Mouse (Mus musculus): Measurements from ENCODE around the gene Gm21149. TPM values are rescaled to one million over a fixed set of nuclear protein-coding genes. Genes with fewer than 3 reads are reported as not detected.
"Not testable (repeated sequence)": the region's sequence is repeated elsewhere in the genome, so short reads cannot be mapped to it uniquely, and the experiment has no call there.

Gm21149 gene
- not detected in 2 replicates for polyA plus RNA-seq (2015; fragmentation: Nextera tagmentation; extraction: Ambion mirVana)

GRCm38 (mm10) chr5:15476423-15476822 lies at the start of gene Gm21149:
Gene Gm21149 (minus strand): TSS chr5:15476523.
- not testable (repeated sequence) for H3K9ac ChIP-seq (replicated peaks); H3K4me1 ChIP-seq (ENCODE audit: insufficient read depth); H3K27me3 ChIP-seq (ENCODE audit: insufficient read depth, low read length); H3K9me3 ChIP-seq (ENCODE audit: low read length); H3K36me3 ChIP-seq (replicated peaks; ENCODE audit: insufficient read depth, low read length); H3K4me2 ChIP-seq (ENCODE audit: low read depth, low read length); ATAC-seq; H3K27ac ChIP-seq (ENCODE audit: low read depth); DNase-seq; H3K4me3 ChIP-seq (ENCODE audit: low read depth, low read length)
- WGBS (ENCODE audit: insufficient replicate concordance): 43% methylated on average over 1 of the region's 1 CpGs

DNA sequence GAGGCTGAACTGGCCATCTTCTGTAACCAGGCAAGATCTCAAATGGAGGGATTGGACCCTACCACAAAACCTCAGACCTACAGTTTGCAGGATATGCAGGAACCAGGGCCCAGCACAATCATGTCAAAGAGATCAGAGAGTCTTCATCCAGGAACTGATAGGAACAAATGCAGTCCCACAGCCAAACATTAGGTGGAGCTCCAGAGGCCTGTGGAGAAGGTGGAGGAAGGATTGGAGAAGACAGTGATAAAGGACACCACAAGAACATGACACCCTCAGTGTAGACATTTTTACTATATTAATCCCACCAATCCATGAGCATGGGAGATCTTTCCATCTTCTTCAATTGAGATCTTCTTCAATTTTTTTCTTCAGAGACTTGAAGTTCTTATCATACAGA lies 46.1 kb upstream of the Gm21149 start:
- H3K4me1 ChIP-seq (ENCODE audit: insufficient read depth); H3K36me3 ChIP-seq (replicated peaks; ENCODE audit: insufficient read depth, low read length); H3K27me3 ChIP-seq (ENCODE audit: insufficient read depth, low read length); H3K4me3 ChIP-seq (ENCODE audit: low read depth, low read length); H3K4me2 ChIP-seq (ENCODE audit: low read depth, low read length); H3K9ac ChIP-seq (replicated peaks); H3K9me3 ChIP-seq (ENCODE audit: low read length); ATAC-seq; DNase-seq; H3K27ac ChIP-seq (ENCODE audit: low read depth): not testable (repeated sequence)
- peak; percentile 36 for TF ChIP-seq CTCF (IDR thresholded peaks at IDR 0.05; ENCODE audit: low read depth)

GRCm38 (mm10) chr5:15522028-15522427 lies 45.7 kb upstream of the Gm21149 start:
- H3K27ac ChIP-seq (ENCODE audit: low read depth); H3K4me3 ChIP-seq (ENCODE audit: low read depth, low read length); H3K9me3 ChIP-seq (ENCODE audit: low read length); ATAC-seq; H3K9ac ChIP-seq (replicated peaks); H3K36me3 ChIP-seq (replicated peaks; ENCODE audit: insufficient read depth, low read length); H3K4me1 ChIP-seq (ENCODE audit: insufficient read depth); H3K4me2 ChIP-seq (ENCODE audit: low read depth, low read length); H3K27me3 ChIP-seq (ENCODE audit: insufficient read depth, low read length): not testable (repeated sequence)
- 24% methylated on average over 2 of the region's 2 CpGs for WGBS (ENCODE audit: insufficient replicate concordance)
- DNase-seq: peak; percentile 34

GRCm38 (mm10) chr5:15520418-15520817 lies 44.1 kb upstream of the Gm21149 start:
- WGBS (ENCODE audit: insufficient replicate concordance): 20% methylated on average over 5 of the region's 5 CpGs
- not testable (repeated sequence) for H3K36me3 ChIP-seq (replicated peaks; ENCODE audit: insufficient read depth, low read length); H3K4me2 ChIP-seq (ENCODE audit: low read depth, low read length); H3K4me1 ChIP-seq (ENCODE audit: insufficient read depth); H3K9ac ChIP-seq (replicated peaks); H3K4me3 ChIP-seq (ENCODE audit: low read depth, low read length); H3K9me3 ChIP-seq (ENCODE audit: low read length); H3K27ac ChIP-seq (ENCODE audit: low read depth); DNase-seq; ATAC-seq; H3K27me3 ChIP-seq (ENCODE audit: insufficient read depth, low read length)
- peak; percentile 26; the same call in 1 of the 2 replicates for TF ChIP-seq CTCF (IDR thresholded peaks at IDR 0.05; ENCODE audit: low read depth)

DNA sequence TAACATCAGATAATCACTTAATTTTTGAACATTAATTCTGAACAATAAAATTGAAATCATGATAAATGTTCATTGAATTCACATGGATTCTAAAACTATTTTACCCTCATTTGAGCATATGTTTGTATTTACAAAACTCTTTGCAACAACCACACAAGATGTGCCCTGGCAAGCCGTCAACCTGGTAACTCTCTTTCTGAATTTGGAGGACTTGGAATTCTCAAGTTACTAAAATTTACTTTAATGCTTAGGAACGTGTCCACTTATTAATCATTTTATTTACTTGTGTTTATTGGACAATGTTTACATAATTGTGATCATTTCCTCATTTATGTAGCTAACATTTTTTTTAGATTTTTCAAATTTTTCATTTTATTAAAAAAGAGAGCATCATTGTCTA lies 40.8 kb upstream of the Gm21149 start:
- not testable (repeated sequence) for H3K9ac ChIP-seq (replicated peaks); H3K27me3 ChIP-seq (ENCODE audit: insufficient read depth, low read length); H3K36me3 ChIP-seq (replicated peaks; ENCODE audit: insufficient read depth, low read length); H3K4me3 ChIP-seq (ENCODE audit: low read depth, low read length); DNase-seq; H3K4me1 ChIP-seq (ENCODE audit: insufficient read depth); H3K4me2 ChIP-seq (ENCODE audit: low read depth, low read length); H3K27ac ChIP-seq (ENCODE audit: low read depth); H3K9me3 ChIP-seq (ENCODE audit: low read length); ATAC-seq
- WGBS (ENCODE audit: insufficient replicate concordance): 63% methylated on average over 2 of the region's 2 CpGs

DNA sequence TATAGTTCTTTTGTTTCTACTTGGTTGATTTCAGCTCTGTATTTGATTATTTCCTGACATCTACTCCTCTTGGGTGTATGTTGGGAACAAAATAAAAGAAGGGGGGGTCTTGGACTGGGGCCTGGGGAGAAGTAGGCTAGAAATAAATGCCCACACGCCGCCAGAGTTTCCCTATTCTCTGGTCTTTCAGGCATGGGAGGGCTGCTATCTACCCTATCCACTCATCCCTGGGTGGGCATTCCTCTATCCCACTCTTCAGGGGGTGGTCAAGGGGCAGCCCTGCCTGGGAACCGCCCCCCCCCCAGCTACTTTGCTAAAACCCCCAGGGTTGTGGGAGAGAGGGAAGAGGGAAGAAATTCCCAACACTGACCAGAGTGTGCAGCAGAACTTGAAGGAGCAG lies 35.9 kb upstream of the Gm21149 start:
- H3K27ac ChIP-seq (ENCODE audit: low read depth); H3K9ac ChIP-seq (replicated peaks); H3K36me3 ChIP-seq (replicated peaks; ENCODE audit: insufficient read depth, low read length); ATAC-seq; H3K27me3 ChIP-seq (ENCODE audit: insufficient read depth, low read length); H3K4me3 ChIP-seq (ENCODE audit: low read depth, low read length); H3K4me2 ChIP-seq (ENCODE audit: low read depth, low read length); H3K9me3 ChIP-seq (ENCODE audit: low read length); H3K4me1 ChIP-seq (ENCODE audit: insufficient read depth): not testable (repeated sequence)
- WGBS (ENCODE audit: insufficient replicate concordance): 58% methylated on average over 3 of the region's 3 CpGs
- peak; percentile 15 for DNase-seq

DNA sequence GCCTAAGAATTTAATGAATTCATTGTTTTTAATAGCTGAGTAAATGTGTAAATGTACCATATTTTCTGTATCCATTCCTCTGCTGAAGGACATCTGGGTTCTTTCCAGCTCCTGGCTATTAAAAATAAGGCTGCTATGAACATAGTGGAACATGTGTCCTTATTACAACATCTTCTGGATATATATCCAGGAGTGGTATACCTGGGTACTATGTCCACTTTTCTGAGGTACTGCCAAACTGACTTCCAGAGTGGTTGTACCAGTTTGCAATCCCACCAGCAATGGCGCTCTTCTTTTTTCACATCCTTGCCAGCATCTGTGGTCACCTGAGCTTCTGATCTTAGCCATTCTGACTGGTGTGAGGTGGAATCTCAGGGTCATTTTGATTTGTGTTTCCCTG lies 33.6 kb upstream of the Gm21149 start:
- not testable (repeated sequence) for ATAC-seq; H3K27ac ChIP-seq (ENCODE audit: low read depth); H3K36me3 ChIP-seq (replicated peaks; ENCODE audit: insufficient read depth, low read length); H3K9ac ChIP-seq (replicated peaks); DNase-seq; H3K4me3 ChIP-seq (ENCODE audit: low read depth, low read length); H3K4me1 ChIP-seq (ENCODE audit: insufficient read depth); H3K4me2 ChIP-seq (ENCODE audit: low read depth, low read length); H3K9me3 ChIP-seq (ENCODE audit: low read length); H3K27me3 ChIP-seq (ENCODE audit: insufficient read depth, low read length)
- 71% methylated on average over 1 of the region's 1 CpGs for WGBS (ENCODE audit: insufficient replicate concordance)
